Mouse (Mus musculus): ENCODE data around the gene Speer4f1. TPM values are rescaled to one million over a fixed set of nuclear protein-coding genes. Genes with fewer than 3 reads are reported as not detected.
"Not testable (repeated sequence)": the region's sequence is repeated elsewhere in the genome, so short reads cannot be mapped to it uniquely, and the experiment has no call there.

Gene Speer4f1
- polyA plus RNA-seq (2015; fragmentation: Nextera tagmentation; extraction: Ambion mirVana) = not detected in 2 replicates

DNA sequence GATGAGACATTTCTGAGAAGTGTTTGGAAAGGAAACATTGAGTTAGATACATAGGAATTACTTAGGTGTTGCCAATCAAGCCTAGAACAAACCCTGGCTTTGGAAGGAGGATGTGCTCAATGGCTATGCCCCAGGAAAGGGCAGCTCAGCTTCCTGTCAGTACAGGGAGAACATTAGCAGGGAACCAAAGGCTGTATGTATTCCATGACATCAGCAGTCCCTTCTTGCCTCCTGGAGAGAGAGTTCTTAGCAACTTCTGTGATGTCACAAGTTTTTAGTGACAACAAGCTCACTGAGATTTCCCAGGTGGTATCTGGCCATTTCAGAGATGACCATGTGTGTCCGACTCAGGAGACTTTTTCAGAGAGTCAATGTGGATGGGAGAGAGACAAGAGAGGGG, at the start of gene Speer4f1:
Speer4f1 (plus strand) TSS at position 301 of the 400 bp plus-strand sequence.
- H3K36me3 ChIP-seq; H3K4me2 ChIP-seq (replicated peaks); H3K4me3 ChIP-seq (replicated peaks); H3K9me3 ChIP-seq; H3K27ac ChIP-seq; H3K9ac ChIP-seq (replicated peaks); H3K4me1 ChIP-seq (replicated peaks); H3K27me3 ChIP-seq; ATAC-seq: not testable (repeated sequence)
- WGBS = 96% methylated on average over 1 of the region's 1 CpGs

DNA sequence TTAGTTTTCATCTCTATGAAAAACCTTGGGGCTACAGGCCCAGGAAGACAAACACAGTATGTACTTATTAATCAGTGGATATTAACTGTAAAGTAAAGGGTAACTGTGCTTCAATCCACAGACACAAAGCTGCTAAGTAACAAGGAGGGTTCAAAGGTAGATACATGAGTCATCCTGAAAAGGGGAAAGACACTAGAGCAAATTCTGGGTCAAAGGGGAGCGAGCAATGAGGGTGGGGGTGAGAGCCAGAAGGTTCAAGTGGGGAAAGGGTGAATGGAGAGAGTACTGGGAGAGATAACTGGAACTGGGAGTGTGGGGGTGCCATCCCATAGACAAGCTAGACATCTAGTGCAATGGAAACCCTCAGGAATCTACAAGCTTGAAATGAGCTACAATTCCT, 49.0 kb upstream of the Speer4f1 start:
- WGBS = 81% methylated on average over 1 of the region's 1 CpGs
- no peak for ATAC-seq

DNA sequence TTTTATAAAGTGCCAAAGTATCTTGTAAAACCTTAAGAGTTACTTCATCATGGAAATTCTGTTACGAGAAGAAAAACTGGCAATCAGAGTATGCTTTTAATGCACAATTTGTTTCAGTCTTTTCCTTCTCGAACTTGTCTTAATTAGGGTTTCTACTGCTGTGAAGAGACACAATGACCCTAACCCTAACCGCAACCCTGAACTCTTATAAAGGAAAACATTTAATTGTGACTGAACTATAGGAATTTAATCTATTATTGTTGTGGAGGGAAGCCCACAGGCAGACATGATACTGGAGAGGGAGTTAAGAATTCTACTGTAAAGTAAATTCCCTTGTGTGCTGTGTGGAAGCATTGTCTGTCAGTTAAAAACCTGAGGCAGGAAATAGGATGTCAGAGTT, 41.2 kb upstream of the Speer4f1 start:
- no peaks in the 10 kb centered on the region for H3K9me3 ChIP-seq
- WGBS = 67% methylated on average over 3 of the region's 3 CpGs
- ATAC-seq = no peak

More for the DNA sequence above, 49.0 kb upstream of the Speer4f1 start:
- no peaks in the 10 kb centered on the region for H3K9me3 ChIP-seq
- H3K4me3 ChIP-seq (replicated peaks) = no peak overlapping the region
- no peaks in the 10 kb centered on the region for H3K36me3 ChIP-seq
- H3K27ac ChIP-seq = no peak overlapping the region
- H3K4me1 ChIP-seq (replicated peaks) = no peaks in the 10 kb centered on the region
- no peaks in the 10 kb centered on the region for H3K27me3 ChIP-seq
- no peak overlapping the region for H3K9ac ChIP-seq (replicated peaks)
- no peak overlapping the region for H3K4me2 ChIP-seq (replicated peaks)

DNA sequence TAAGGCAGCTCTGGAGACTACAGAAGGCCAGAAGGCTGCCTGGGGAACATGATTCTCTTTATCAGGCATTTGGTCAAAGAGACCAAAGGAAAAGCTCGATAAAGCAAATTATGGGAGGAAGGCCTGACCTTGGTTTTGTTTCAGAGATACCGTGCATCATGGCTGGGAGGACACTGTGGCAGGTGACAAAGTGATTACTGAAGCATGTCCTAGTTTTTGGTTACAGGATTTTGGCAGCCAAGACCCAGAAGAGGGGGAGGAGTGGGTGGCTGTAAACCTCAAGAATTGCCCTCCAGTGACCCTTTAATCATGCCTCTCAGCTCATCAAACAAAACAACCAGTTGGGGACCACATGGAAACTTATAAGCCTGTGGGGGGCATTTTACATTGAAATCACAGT, 39.7 kb upstream of the Speer4f1 start:
- Histone ChIP-seq H3K27me3 (no peaks in the 10 kb centered on the region), H3K4me2 (replicated peaks) (no peak overlapping the region), H3K4me3 (replicated peaks) (no peak overlapping the region), H3K4me1 (replicated peaks) (no peaks in the 10 kb centered on the region), H3K9ac (replicated peaks) (no peak overlapping the region), H3K27ac (no peak overlapping the region), H3K9me3 (no peaks in the 10 kb centered on the region), H3K36me3 (no peaks in the 10 kb centered on the region)
- ATAC-seq = no peak
- WGBS = 12% methylated on average over 2 of the region's 2 CpGs

More for the DNA sequence above, 41.2 kb upstream of the Speer4f1 start:
- Histone ChIP-seq H3K4me1 (replicated peaks) (no peaks in the 10 kb centered on the region), H3K27ac (no peak overlapping the region), H3K4me3 (replicated peaks) (no peak overlapping the region), H3K36me3 (no peaks in the 10 kb centered on the region), H3K27me3 (no peaks in the 10 kb centered on the region), H3K4me2 (replicated peaks) (no peak overlapping the region), H3K9ac (replicated peaks) (no peak overlapping the region)

DNA sequence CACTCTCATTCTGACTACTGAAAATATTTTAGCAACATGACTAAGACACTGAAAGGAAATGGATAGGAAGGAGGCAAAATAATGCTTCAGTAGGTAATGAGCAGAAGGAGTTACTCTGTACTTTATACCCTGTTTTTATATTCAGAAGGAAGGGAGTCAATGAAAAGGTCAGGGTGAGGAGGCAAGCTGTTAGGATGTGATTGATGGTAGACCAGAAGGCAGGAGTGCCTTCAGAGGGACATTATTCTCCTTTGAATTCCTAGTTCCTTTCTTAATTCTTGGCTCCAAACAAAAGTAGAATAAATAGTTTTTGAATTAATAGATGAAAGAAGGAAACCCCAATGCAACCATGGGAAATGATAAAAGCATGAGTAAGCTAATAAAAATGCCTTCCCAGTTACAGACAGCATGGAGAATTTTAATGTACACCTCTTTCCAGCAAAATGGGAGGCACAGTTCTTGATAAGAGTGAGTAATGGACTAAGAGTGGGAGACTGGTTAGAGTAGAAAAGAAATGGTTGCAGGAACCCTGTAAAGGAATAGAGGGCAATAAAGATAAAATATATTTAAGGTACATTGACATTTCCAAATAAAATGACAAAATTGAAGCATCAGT, 36.3 kb upstream of the Speer4f1 start:
- no peak for ATAC-seq
- Histone ChIP-seq H3K4me1 (replicated peaks) (no peaks in the 10 kb centered on the region), H3K9ac (replicated peaks) (no peak overlapping the region), H3K4me2 (replicated peaks) (no peak overlapping the region), H3K36me3 (no peaks in the 10 kb centered on the region), H3K9me3 (no peaks in the 10 kb centered on the region), H3K4me3 (replicated peaks) (no peak overlapping the region), H3K27me3 (no peaks in the 10 kb centered on the region), H3K27ac (no peak overlapping the region)

DNA sequence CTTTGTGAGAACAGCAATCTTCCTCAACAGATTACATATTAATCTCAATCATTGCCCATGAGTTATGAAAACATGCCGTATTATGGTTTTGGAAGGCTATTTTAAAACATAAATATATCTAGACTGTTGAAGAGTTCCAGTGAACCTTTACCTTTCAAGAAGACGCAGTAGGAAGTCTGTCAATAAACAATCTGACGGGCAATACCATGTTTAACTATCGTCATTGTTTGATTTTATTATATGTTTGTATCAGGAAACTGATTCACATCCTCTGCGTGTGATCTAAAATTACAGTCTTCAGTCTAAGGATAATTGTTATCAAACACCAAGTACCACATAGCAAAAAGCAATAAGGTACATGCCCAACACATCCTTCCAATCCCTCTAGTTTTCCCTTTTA, 21.8 kb upstream of the Speer4f1 start:
- Histone ChIP-seq H3K4me1 (replicated peaks) (no peaks in the 10 kb centered on the region), H3K27me3 (no peaks in the 10 kb centered on the region), H3K9me3 (no peaks in the 10 kb centered on the region), H3K4me3 (replicated peaks) (no peak overlapping the region), H3K4me2 (replicated peaks) (no peak overlapping the region), H3K9ac (replicated peaks) (no peak overlapping the region), H3K36me3 (no peaks in the 10 kb centered on the region), H3K27ac (no peak overlapping the region)
- ATAC-seq = no peak
- 93% methylated on average over 5 of the region's 5 CpGs for WGBS

DNA sequence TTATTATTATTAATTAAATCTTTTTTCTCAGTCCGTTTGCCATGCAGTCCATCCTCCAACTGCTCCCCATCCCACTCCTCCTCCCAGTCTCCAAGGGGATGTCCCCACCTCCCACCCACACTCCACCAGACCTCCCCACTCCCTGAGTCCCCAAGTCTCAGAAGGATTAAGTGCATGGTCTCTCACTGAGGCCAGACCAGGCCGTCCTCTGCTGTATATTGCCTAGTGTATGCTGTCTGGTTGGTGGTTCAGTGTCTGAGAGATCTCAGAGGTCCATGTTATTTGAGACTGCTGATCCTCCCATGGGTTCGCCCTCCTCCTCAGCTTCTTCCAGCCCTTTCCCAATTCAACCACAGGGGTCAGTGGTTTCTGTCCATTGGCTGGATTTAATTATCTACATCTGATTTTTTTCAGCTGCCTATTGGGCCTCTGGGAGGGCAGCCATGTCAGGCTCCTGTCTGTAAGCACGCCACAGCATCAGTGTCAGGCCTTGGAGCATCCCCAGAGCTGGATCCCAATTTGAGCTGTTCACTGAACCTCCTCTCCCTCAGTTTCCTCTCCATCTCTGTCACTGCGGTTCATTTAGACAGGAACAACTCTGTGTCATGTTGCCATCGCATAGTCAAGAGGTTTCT, 20.8 kb upstream of the Speer4f1 start:
- no peaks in the 10 kb centered on the region for H3K27me3 ChIP-seq
- no peak overlapping the region for H3K27ac ChIP-seq
- WGBS = 78% methylated on average over 6 of the region's 6 CpGs
- no peaks in the 10 kb centered on the region for H3K4me1 ChIP-seq (replicated peaks)
- H3K4me3 ChIP-seq (replicated peaks) = no peak overlapping the region
- no peak for ATAC-seq
- no peaks in the 10 kb centered on the region for H3K9me3 ChIP-seq
- H3K36me3 ChIP-seq = no peaks in the 10 kb centered on the region
- H3K4me2 ChIP-seq (replicated peaks) = no peak overlapping the region
- H3K9ac ChIP-seq (replicated peaks) = no peak overlapping the region

DNA sequence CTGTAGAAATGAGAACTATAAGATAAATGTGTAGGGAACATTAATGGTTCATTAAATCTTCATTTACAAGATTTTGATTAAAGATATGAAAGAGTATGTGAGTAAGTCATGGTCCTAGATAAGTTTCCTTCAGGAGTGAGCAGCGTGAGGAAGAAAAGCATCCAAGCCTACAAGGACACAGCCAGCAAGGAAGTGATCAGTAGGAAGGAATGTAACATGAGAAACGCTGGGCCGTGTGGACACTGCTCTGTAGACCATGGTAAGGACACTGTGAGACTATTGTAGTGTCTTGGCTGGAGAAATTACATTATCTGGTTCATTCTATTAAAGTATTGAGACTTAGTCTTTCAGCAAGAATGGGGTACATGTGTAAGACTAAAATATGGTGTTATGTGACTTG, 19.2 kb upstream of the Speer4f1 start:
- Histone ChIP-seq H3K36me3 (no peaks in the 10 kb centered on the region), H3K4me2 (replicated peaks) (no peak overlapping the region), H3K4me3 (replicated peaks) (no peak overlapping the region), H3K9me3 (no peaks in the 10 kb centered on the region), H3K4me1 (replicated peaks) (no peaks in the 10 kb centered on the region), H3K27me3 (no peaks in the 10 kb centered on the region), H3K27ac (no peak overlapping the region), H3K9ac (replicated peaks) (no peak overlapping the region)
- WGBS = 87% methylated on average over 3 of the region's 3 CpGs
- no peak for ATAC-seq

DNA sequence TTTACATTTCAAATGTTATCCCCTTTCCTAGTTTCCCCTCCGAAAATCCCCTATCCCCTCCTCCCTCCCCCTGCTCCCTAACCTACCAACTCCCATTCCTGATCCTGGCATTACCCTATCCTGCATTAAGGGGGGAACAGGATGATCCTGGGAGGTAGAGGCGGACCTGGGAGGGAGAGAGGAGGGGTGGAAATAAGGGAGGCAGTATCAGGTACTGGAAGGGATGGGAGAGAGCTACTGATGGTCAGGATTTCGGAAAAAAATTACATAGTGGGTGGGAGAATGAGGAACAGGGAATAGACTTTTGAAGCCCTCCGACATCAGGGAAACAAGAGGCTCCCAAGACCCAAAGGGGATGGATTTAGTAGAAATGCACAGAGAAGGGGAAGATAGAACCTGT, 7.8 kb upstream of the Speer4f1 start:
- not testable (repeated sequence) for H3K27ac ChIP-seq; ATAC-seq; H3K36me3 ChIP-seq; H3K4me3 ChIP-seq (replicated peaks); H3K9me3 ChIP-seq; H3K9ac ChIP-seq (replicated peaks); H3K27me3 ChIP-seq; H3K4me1 ChIP-seq (replicated peaks); H3K4me2 ChIP-seq (replicated peaks)
- WGBS = 71% methylated on average over 4 of the region's 4 CpGs

DNA sequence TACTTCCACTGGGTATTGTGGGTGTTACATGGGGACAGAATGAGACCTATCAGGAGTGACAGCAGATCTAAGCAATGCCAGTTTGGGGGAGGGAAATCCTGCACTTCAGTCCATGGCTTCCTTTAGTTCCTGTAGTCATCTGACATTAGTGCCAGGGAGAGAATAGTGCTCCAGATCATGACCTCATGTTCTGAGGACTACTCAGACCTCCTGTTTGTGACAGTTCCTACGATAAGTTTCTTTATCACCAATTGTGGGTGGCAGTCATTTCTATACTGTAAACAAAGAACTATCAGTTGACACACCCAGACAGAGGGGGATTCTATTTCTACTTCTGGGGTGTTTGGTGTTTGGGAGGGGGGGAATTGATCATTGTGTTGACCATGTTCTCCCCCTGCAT, 578 bp downstream of the Speer4f1 start:
- no peaks in the 10 kb centered on the region for H3K9me3 ChIP-seq
- no peaks in the 10 kb centered on the region for H3K27me3 ChIP-seq
- no peak overlapping the region for H3K9ac ChIP-seq (replicated peaks)
- no peak for ATAC-seq
- no peak overlapping the region for H3K4me3 ChIP-seq (replicated peaks)
- H3K4me1 ChIP-seq (replicated peaks) = no peaks in the 10 kb centered on the region
- no peak overlapping the region for H3K4me2 ChIP-seq (replicated peaks)
- WGBS = 86% methylated on average over 1 of the region's 1 CpGs
- H3K27ac ChIP-seq = no peak overlapping the region
- H3K36me3 ChIP-seq = no peaks in the 10 kb centered on the region

DNA sequence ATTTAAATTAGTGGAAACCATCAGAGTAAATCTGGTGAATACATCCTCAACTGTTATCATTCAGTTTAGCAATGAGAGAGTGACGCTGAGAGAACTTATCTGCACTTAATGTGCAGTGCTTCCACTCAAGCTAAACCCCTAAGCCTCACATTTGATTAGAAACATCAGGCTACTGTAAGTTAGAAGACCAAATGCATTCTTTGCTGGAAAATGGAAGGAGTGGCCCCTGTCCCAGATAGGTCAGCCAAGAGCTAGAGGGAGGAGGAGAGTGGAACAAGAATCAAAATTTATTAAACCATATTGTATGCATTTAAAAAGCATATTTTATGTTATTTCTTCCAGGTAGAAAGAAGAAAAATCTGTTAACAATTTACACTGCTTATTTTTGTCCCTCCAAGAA, 14.0 kb downstream of the Speer4f1 start:
- 74% methylated on average over 1 of the region's 1 CpGs for WGBS
- H3K36me3 ChIP-seq = no peaks in the 10 kb centered on the region
- H3K27me3 ChIP-seq = no peaks in the 10 kb centered on the region
- no peaks in the 10 kb centered on the region for H3K4me1 ChIP-seq (replicated peaks)
- no peak for ATAC-seq
- no peak overlapping the region for H3K4me3 ChIP-seq (replicated peaks)
- H3K27ac ChIP-seq = no peak overlapping the region
- no peaks in the 10 kb centered on the region for H3K9me3 ChIP-seq
- no peak overlapping the region for H3K9ac ChIP-seq (replicated peaks)
- no peak overlapping the region for H3K4me2 ChIP-seq (replicated peaks)

DNA sequence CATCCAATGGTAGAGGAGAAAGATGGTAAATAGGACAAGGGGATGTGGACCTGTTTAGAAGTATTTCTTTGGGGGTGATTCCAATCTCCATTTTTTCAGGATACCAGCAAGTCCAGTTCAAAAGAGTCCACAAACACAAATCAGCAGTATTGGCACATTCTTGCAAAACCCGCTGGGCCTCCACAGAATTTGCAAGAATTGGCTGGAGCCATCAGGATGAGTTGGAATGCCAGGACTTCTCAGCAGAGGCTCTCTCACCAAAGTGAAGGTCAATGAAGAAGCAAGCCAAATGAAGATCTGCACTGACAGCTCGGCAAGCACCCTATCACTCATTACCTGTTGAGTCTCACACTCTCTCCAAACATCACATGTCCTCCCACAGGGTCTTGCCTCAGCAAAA, 19.7 kb downstream of the Speer4f1 start:
- no peak overlapping the region for H3K4me2 ChIP-seq (replicated peaks)
- H3K4me1 ChIP-seq (replicated peaks) = peaks cover 10% of the 10 kb centered on the region; the same call in 1 of the 2 replicates
- no peak overlapping the region for H3K27ac ChIP-seq
- ATAC-seq = no peak
- WGBS = 95% methylated on average over 2 of the region's 2 CpGs
- no peak overlapping the region for H3K9ac ChIP-seq (replicated peaks)
- no peaks in the 10 kb centered on the region for H3K27me3 ChIP-seq
- H3K4me3 ChIP-seq (replicated peaks) = no peak overlapping the region
- H3K36me3 ChIP-seq = no peaks in the 10 kb centered on the region
- no peaks in the 10 kb centered on the region for H3K9me3 ChIP-seq

DNA sequence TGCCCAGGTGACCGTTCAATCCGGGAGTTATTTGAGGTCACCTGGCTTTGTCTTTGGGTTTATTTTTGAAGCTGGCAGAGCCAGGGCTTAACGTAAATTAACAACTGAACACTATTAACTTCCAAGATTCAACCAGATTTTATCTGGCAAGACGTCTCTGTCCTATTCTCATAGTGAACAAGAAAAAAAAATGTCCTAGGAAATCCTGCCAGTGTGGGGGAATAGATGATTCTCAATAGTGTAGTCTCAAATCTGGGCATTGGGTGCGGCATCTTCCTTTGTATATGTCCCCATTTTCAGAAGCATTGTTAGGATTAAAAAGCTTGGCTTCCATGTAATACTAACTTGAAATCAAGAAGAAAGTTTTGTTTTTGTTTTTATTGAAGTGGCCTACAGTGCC, 20.8 kb downstream of the Speer4f1 start:
- no peaks in the 10 kb centered on the region for H3K9me3 ChIP-seq
- H3K27ac ChIP-seq = no peak overlapping the region
- ATAC-seq = no peak
- no peaks in the 10 kb centered on the region for H3K27me3 ChIP-seq
- no peak overlapping the region for H3K9ac ChIP-seq (replicated peaks)
- H3K36me3 ChIP-seq = no peaks in the 10 kb centered on the region
- H3K4me3 ChIP-seq (replicated peaks) = no peak overlapping the region
- H3K4me1 ChIP-seq (replicated peaks) = peaks cover 20% of the 10 kb centered on the region
- whole genome bisulfite sequencing = 88% methylated on average over 5 of the region's 5 CpGs
- no peak overlapping the region for H3K4me2 ChIP-seq (replicated peaks)
